Mouse (Mus musculus): ENCODE results near the gene Ccdc148. TPM values are rescaled to one million over a fixed set of nuclear protein-coding genes. Genes with fewer than 3 reads are reported as not detected.

Ccdc148 gene
- 0.02 and 0.03 TPM in 2 replicates for polyA plus RNA-seq (2012; rRNA removed)

DNA sequence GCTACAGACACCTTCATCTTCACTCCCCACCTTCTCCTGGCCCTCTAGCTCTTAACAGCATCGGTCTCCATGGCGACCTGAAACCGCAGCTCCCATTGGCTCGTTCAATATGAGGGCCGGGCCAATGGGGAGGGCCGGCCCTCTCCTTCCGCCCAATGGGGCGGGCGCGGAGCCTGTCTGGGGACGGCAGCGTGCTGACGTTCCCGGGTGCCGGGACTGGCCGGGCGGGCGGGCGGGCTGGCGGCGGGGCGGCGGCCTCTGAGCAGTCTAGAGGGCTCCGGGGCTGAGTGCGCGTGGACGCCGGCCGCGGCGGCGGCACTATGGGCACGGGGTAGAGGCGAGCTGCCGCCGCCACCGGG is at the start of gene Ccdc148, which contains the start of gene Pkp4:
TSS of gene Ccdc148 (minus strand) at position 79 of the 359 bp plus-strand sequence.
TSS of gene Pkp4 (plus strand) at position 246 of the 359 bp plus-strand sequence.

DNA sequence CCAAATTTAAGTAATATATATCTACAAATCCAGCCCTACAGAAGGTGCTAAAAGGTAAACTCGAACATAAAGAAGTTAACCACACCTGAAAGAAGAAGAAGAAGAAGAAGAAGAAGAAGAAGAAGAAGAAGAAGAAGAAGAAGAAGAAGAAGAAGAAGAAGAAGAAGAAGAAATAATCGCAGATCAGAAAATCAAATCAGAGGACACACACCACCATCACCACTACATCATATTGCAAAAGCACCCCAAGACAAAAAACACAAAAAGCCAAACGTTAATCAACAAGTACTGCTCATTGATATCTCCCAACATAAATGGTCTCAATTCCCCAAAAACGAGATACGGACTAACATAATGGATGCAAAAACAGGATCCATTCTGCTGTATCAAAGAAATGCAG is 301.3 kb downstream of the Ccdc148 start, which contains the start of gene Gm11099:
TSS of gene Gm11099 (plus strand) at position 301 of the 400 bp plus-strand sequence.

Other genes with a start within 250 kb of the Ccdc148 start
- 61.6 and 75.3 TPM in 2 replicates for gene Pkp4, start 167 bp upstream of the Ccdc148 start, polyA plus RNA-seq (2012; rRNA removed)

Data from colon, adult 2 months (tissue).